Mouse (Mus musculus) kidney, postnatal 10 days (tissue): ENCODE data around the gene Dnaic2.

Experiments used
- DNase-seq: peaks from one replicate; pipeline ENCODE4 v3.0.0; 2021; ENCODE audit warnings: mixed read lengths

Dnaic2 gene

GRCm38 (mm10) chr11:114801906-114802305 lies 74.7 kb downstream of the Dnaic2 start:
- DNase-seq: no peak

- DNase-seq: no peak
Measured at GRCm38 (mm10) chr11:114802540-114803267, 75.5 kb downstream of the Dnaic2 start.

- no peak for DNase-seq
Measured at GRCm38 (mm10) chr11:114803990-114804389, 76.8 kb downstream of the Dnaic2 start.

- no peak for DNase-seq
Measured at GRCm38 (mm10) chr11:114807025-114807424, 79.8 kb downstream of the Dnaic2 start.
